Mouse (Mus musculus): ENCODE measurements around the gene Slco1a6.

Slco1a6 gene

GRCm38 (mm10) chr6:142035771-142036170 lies 172.6 kb downstream of the Slco1a6 start:
- no peak for DNase-seq
